Mouse (Mus musculus): ENCODE measurements around the gene Rasa4. TPM values are rescaled to one million over a fixed set of nuclear protein-coding genes. Genes with fewer than 3 reads are reported as not detected.

The Rasa4 gene
- total and polyA plus RNA-seq, 3 experiments = 3.8 to 8.1 (median 4.7) TPM

DNA sequence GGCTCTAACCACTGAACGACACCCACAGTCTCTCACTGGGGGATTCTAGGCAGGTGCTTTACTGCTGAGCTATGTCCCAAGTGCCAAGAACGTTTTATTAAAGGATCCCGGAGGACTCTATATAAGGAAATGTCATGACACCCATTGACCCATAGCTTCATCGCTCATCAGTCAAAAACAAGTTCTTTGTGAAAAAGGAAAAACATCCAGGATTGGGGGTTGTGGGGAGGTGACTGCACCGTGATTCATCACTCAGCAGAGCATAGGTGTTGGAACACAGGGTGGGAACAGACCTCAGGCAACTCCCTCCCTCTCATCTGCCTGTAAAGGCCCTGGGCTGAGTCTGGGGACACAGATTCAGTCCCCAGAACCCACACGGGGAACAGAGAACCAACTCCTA is 33.8 kb upstream of the Rasa4 start:
- WGBS = 65% methylated on average over 6 of the region's 6 CpGs
- H3K79me2 ChIP-seq (replicated peaks; ENCODE audit: control insufficient read depth, insufficient read depth, low read length) = no peaks in the 10 kb centered on the region
- no peak overlapping the region for H3K27ac ChIP-seq
- H3K4me1 ChIP-seq (ENCODE audit: control insufficient read depth, insufficient read depth, low read length) = peaks cover 1% of the 10 kb centered on the region; the same call in 1 of the 2 replicates
- no peak for DNase-seq
- no peak for TF ChIP-seq CTCF (IDR thresholded peaks at IDR 0.05)
- TF ChIP-seq POLR2A (IDR thresholded peaks at IDR 0.05; ENCODE audit: insufficient read depth, low read depth, low read length) = no peak
- no peak for TF ChIP-seq EP300 (IDR thresholded peaks at IDR 0.05; ENCODE audit: insufficient read depth, low read depth, low read length)
- intact Hi-C loops (cut with DNase I) = loop anchor here (5.0 kb wide), 3 partner anchors 37 to 148 kb away; no protein-coding TSS in a partner anchor
- no peak overlapping the region for H3K4me3 ChIP-seq
- H3K9ac ChIP-seq (ENCODE audit: low read depth, low read length) = no peak overlapping the region
- H3K27me3 ChIP-seq (ENCODE audit: control insufficient read depth, insufficient read depth, low read length) = no peaks in the 10 kb centered on the region
- no peaks in the 10 kb centered on the region for H3K36me3 ChIP-seq (ENCODE audit: control insufficient read depth, insufficient read depth, low read length)

DNA sequence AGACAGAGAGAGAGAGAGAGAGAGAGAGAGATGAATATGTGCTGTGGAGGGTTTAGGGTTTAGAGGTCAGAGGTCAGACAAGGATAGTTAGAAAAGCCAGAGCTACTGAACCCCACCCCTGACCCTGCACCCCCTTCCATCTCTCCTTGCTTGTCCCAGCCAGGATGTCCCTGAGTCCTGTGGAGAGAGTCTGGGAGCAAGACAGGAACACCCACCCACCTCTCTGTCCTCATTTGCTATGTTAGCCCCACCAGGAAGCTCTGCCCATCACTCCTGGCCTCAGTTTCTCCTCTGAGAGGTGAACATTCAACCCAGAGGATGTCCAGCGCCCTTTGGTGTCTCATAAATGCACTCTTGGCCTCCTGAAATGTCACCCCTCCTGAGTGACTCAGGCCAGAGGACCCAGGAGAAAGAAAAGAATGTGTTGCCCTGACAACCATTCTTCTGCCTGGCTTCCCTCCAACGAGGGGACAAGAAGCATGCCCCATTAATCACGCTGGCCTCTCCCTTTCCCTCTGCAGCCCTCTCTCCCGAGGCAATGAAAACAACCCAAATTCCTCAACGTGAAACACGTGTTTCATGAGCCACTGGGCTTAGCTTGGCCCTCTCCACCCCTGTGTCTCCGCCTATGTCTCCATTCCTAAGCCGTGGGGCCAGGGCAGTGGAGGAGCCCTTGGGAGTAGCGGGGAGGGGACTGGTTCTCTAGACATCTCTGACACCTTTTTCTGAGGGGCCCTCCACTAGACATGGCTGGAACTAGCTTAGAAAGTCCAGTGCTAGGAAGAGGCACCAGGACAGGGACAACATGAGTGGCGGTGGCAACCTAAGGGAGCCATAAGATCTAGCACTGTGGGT is 32.3 kb upstream of the Rasa4 start:
- Histone ChIP-seq H3K4me3 (no peak overlapping the region), H3K9ac (ENCODE audit: low read depth, low read length) (no peak overlapping the region), H3K27ac (no peak overlapping the region), H3K79me2 (replicated peaks; ENCODE audit: control insufficient read depth, insufficient read depth, low read length) (no peaks in the 10 kb centered on the region), H3K36me3 (ENCODE audit: control insufficient read depth, insufficient read depth, low read length) (no peaks in the 10 kb centered on the region), H3K4me1 (ENCODE audit: control insufficient read depth, insufficient read depth, low read length) (peaks cover 1% of the 10 kb centered on the region; the same call in 1 of the 2 replicates), H3K27me3 (ENCODE audit: control insufficient read depth, insufficient read depth, low read length) (no peaks in the 10 kb centered on the region)
- intact Hi-C loops (cut with DNase I) = no loop called here
- WGBS = 22% methylated on average over 10 of the region's 10 CpGs
- TF ChIP-seq EP300 (IDR thresholded peaks at IDR 0.05; ENCODE audit: insufficient read depth, low read depth, low read length) (no peak), CTCF (IDR thresholded peaks at IDR 0.05) (no peak), POLR2A (IDR thresholded peaks at IDR 0.05; ENCODE audit: insufficient read depth, low read depth, low read length) (no peak)
- DNase-seq = peak in 1 of 2 experiments; percentile 49

- Histone ChIP-seq H3K27ac (no peak overlapping the region), H3K36me3 (ENCODE audit: control insufficient read depth, insufficient read depth, low read length) (no peaks in the 10 kb centered on the region), H3K4me1 (ENCODE audit: control insufficient read depth, insufficient read depth, low read length) (peaks cover 1% of the 10 kb centered on the region; the same call in 1 of the 2 replicates), H3K27me3 (ENCODE audit: control insufficient read depth, insufficient read depth, low read length) (no peaks in the 10 kb centered on the region), H3K9ac (ENCODE audit: low read depth, low read length) (no peak overlapping the region), H3K79me2 (replicated peaks; ENCODE audit: control insufficient read depth, insufficient read depth, low read length) (no peaks in the 10 kb centered on the region), H3K4me3 (no peak overlapping the region)
- TF ChIP-seq POLR2A (IDR thresholded peaks at IDR 0.05; ENCODE audit: insufficient read depth, low read depth, low read length) (no peak), EP300 (IDR thresholded peaks at IDR 0.05; ENCODE audit: insufficient read depth, low read depth, low read length) (no peak), CTCF (IDR thresholded peaks at IDR 0.05) (no peak)
- intact Hi-C loops (cut with DNase I) = no loop called here
- WGBS = 71% methylated on average over 8 of the region's 8 CpGs
- no peak for DNase-seq
These were observed 30.7 kb upstream of the Rasa4 start for GRCm38 (mm10) chr5:136052861-136053655.

DNA sequence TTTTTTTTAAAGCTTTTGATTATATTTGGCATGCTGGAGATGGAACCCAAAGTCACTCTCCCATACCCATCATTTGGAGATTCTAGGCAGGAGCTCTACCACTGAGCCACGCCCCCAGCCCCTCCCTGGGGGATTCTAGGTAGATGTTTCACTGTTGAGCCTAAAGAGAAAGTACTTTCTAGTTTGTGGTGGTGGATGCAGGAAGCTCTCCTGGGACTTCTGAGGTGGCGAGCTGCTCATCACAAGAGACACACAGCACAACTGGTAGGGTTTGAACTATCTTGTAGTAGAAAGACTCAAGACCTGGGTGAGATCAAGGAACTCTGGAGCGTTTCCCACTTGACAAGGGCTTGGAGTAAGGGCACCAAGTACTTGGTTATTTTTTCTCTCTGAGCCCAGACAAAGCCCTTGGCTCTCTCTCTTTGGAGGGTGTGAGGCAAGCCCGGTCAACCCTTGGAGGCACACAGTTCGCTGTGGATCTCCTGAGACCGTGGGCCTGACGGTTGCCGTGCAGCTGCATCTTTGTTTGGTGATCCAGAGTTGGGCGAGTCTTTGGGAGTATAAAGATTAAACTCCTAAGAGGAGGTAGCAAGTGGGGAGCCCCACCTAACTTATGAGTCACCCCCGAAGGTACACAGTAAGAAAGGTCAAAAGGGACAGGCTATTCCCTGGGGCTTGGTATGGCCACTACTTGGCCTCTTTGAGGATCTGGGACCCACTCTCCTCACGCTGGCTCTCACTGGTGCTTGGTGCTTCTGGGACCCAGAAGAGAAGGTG is 29.2 kb upstream of the Rasa4 start, which contains the start of gene Upk3bl:
Gene Upk3bl (plus strand): TSS at position 192 of the 777 bp plus-strand sequence.
- Histone ChIP-seq H3K4me3 (no peak within 1 kb of the TSS), H3K27me3 (ENCODE audit: control insufficient read depth, insufficient read depth, low read length) (no peaks in the 10 kb centered on the region), H3K9ac (ENCODE audit: low read depth, low read length) (no peak within 1 kb of the TSS), H3K79me2 (replicated peaks; ENCODE audit: control insufficient read depth, insufficient read depth, low read length) (no peaks in the 10 kb centered on the region), H3K36me3 (ENCODE audit: control insufficient read depth, insufficient read depth, low read length) (no peaks in the 10 kb centered on the region), H3K4me1 (ENCODE audit: control insufficient read depth, insufficient read depth, low read length) (peaks cover 1% of the 10 kb centered on the region; the same call in 1 of the 2 replicates), H3K27ac (no peak within 1 kb of the TSS)
- intact Hi-C loops (cut with DNase I) = no loop called here
- TF ChIP-seq POLR2A (IDR thresholded peaks at IDR 0.05; ENCODE audit: insufficient read depth, low read depth, low read length) (no peak), EP300 (IDR thresholded peaks at IDR 0.05; ENCODE audit: insufficient read depth, low read depth, low read length) (no peak), CTCF (IDR thresholded peaks at IDR 0.05) (no peak)
- DNase-seq = no peak
- WGBS = 86% methylated on average over 11 of the region's 11 CpGs

DNA sequence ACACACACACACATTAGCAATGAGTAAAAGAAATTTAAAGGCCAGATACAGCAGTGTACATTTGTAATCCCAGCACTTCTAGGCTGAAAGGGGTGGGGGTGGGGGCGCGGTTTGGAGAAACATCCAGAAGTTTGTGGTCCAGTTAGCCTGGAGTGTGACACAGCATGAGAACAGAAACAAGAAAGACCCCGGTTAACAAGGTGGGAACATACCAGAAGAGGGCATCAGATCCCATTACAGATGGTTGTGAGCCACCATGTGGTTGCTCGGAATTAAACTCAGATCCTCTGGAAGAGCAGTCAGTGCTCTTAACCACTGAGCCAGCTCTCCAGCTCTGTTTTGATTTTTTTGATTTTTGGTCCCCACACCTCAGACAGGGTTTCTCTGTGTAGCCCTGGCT is 27.7 kb upstream of the Rasa4 start:
- H3K36me3 ChIP-seq (ENCODE audit: control insufficient read depth, insufficient read depth, low read length) = no peaks in the 10 kb centered on the region
- no peak for DNase-seq
- H3K27ac ChIP-seq = no peak overlapping the region
- intact Hi-C loops (cut with DNase I) = no loop called here
- H3K79me2 ChIP-seq (replicated peaks; ENCODE audit: control insufficient read depth, insufficient read depth, low read length) = no peaks in the 10 kb centered on the region
- no peaks in the 10 kb centered on the region for H3K27me3 ChIP-seq (ENCODE audit: control insufficient read depth, insufficient read depth, low read length)
- TF ChIP-seq POLR2A (IDR thresholded peaks at IDR 0.05; ENCODE audit: insufficient read depth, low read depth, low read length) = no peak
- TF ChIP-seq EP300 (IDR thresholded peaks at IDR 0.05; ENCODE audit: insufficient read depth, low read depth, low read length) = no peak
- no peak for TF ChIP-seq CTCF (IDR thresholded peaks at IDR 0.05)
- WGBS = 44% methylated on average over 4 of the region's 4 CpGs
- no peak overlapping the region for H3K4me3 ChIP-seq
- no peak overlapping the region for H3K9ac ChIP-seq (ENCODE audit: low read depth, low read length)
- peaks cover 1% of the 10 kb centered on the region; the same call in 1 of the 2 replicates for H3K4me1 ChIP-seq (ENCODE audit: control insufficient read depth, insufficient read depth, low read length)

All from heart, adult 2 months (tissue).